Mouse (Mus musculus) midbrain, postnatal 0 days (tissue): ENCODE data around the gene Nipsnap1. TPM values are rescaled to one million over a fixed set of nuclear protein-coding genes. Genes with fewer than 3 reads are reported as not detected.
A peak's percentile ranks its signal among the peaks of the same experiment; 100 is the strongest.

ENCODE experiments used
- ATAC-seq: fragments of 200-750 bp; cut with Nextera tagmentation; 2 replicates; pipeline ENCODE4 v1.8.0; 2017; ENCODE audit warnings: moderate number of reproducible peaks, mild to moderate bottlenecking, moderate TSS enrichment, moderate library complexity; ENCODE audit not compliant: low FRiP score
- DNase-seq: peaks from one replicate; pipeline ENCODE4 v3.0.0-alpha.2; 2015; ENCODE audit warnings: low spot score
- H3K27ac ChIP-seq: fragments of 300-500 bp; sonication (generic); 2 replicates; pipeline ENCODE4 v1.5.1; 2014; ENCODE audit warnings: low read depth, mild to moderate bottlenecking, low read length, mixed read lengths
- H3K27me3 ChIP-seq: fragments of 300-500 bp; sonication (generic); 2 replicates; pipeline ENCODE4 v1.6.1; 2014; ENCODE audit warnings: low read length, control low read depth, mixed read lengths; ENCODE audit not compliant: insufficient read depth
- H3K36me3 ChIP-seq: fragments of 300-500 bp; sonication (generic); 2 replicates; pipeline ENCODE4 v1.6.1; 2014; ENCODE audit warnings: low read length, control low read depth, mixed read lengths; ENCODE audit not compliant: insufficient read depth
- H3K4me1 ChIP-seq: fragments of 300-500 bp; sonication (generic); 2 replicates; pipeline ENCODE4 v1.6.1; 2014; ENCODE audit warnings: mild to moderate bottlenecking, control low read depth, antibody characterized with exemption, low read length, mixed read lengths; ENCODE audit not compliant: insufficient read depth
- H3K4me2 ChIP-seq: fragments of 300-500 bp; sonication (generic); 2 replicates; pipeline ENCODE4 v1.6.1; 2014; ENCODE audit warnings: low read depth, mild to moderate bottlenecking, low read length, mixed read lengths; ENCODE audit not compliant: poor library complexity, severe bottlenecking
- H3K4me3 ChIP-seq: fragments of 300-500 bp; sonication (generic); 2 replicates; pipeline ENCODE4 v1.5.1; 2014; ENCODE audit warnings: low read depth, mild to moderate bottlenecking, low read length, moderate library complexity
- H3K9ac ChIP-seq: fragments of 300-500 bp; sonication (generic); replicated peaks from 2 replicates; pipeline ENCODE4 v1.6.1; 2014; ENCODE audit warnings: mild to moderate bottlenecking, low read length, moderate library complexity, mixed read lengths; ENCODE audit not compliant: poor library complexity, severe bottlenecking
- H3K9me3 ChIP-seq: fragments of 300-500 bp; sonication (generic); 2 replicates; pipeline ENCODE4 v1.6.1; 2016; ENCODE audit warnings: low read length, control low read depth
- CTCF ChIP-seq: IDR thresholded peaks from 2 replicates; pipeline ENCODE4 v1.5.1; 2016; ENCODE audit warnings: antibody characterized with exemption, mild to moderate bottlenecking
- WGBS: fragments of 180-500 bp; shearing (Covaris S2); extraction: QIAGEN DNeasy Blood & Tissue Kit; methylation state at CpG from one replicate; pipeline ENCODE4 v1.1.7; 2014; 5-methylcytosine and 5-hydroxymethylcytosine counted together
- polyA plus RNA-seq: library from polyadenylated mRNA; unstranded; fragments of >200 nt; fragmentation: Nextera tagmentation; extraction: Ambion mirVana; gene quantifications from 2 replicates; pipeline ENCODE4 v1.2.1, GENCODE M21; 2015
- total RNA-seq: library from RNA; depleted of rRNA; stranded (reverse); fragments of >200 nt; gene quantifications from 2 replicates; pipeline ENCODE4 v1.2.3, GENCODE M21; 2014

The Nipsnap1 gene
- total and polyA plus RNA-seq, 2 experiments from 2014 or later, result 130 to 170 TPM

DNA sequence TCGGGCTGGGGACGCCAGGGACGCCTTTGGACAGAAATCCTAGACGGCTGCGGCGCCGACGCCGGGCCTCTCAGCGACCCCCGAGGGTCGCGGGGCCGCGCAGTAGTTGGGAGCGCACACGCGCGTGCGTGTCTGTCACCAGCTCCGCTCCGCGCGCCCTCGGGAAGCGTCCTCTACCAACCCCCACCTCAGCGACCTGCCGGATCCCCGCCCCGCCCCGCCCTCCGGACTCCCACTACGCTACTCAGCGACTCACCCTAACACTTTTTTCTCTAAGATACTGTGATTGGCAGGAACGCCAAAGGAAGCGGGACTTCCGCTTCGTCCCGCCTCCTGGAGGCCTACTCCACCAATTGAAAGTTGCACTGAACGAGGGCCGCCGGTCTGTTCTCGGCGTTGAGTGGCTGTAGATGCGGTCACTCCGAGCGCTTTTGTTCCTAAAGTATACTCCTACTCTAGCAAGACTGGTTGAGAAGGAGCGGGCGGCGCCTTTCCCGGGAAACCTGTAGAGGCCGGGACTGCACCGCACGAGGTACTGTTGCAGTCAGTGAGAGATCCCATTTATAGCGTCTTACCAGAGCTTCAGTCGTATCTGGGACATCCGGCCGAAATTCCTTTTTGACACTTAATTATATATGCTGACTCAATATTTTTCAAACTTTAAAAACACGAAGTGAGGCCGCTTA, 24.4 kb upstream of the Nipsnap1 start, which contains the start of gene Nf2:
TSS of gene Nf2 (minus strand) at position 279 of the 686 bp plus-strand sequence.
- Histone ChIP-seq H3K27ac (0 out of 2 replicates have a peak within 1 kb of the TSS, but pooled peaks have one; percentile 52), H3K27me3 (no peaks in the 10 kb centered on the region), H3K9me3 (no peaks in the 10 kb centered on the region), H3K4me3 (peak within 1 kb of the TSS; percentile 74), H3K4me1 (peaks cover 7% of the 10 kb centered on the region; the same call in 1 of the 2 replicates), H3K9ac (peak within 1 kb of the TSS; percentile 72), H3K36me3 (no peaks in the 10 kb centered on the region), H3K4me2 (peak within 1 kb of the TSS; percentile 69)
- TF ChIP-seq CTCF, result peak; percentile 28
- DNase-seq (peak; percentile 99), ATAC-seq (peak; percentile 100)
- under 1% methylated on average over 50 of the region's 60 CpGs for WGBS

GRCm38 (mm10) chr11:4850404-4850803, 23.3 kb upstream of the Nipsnap1 start:
- no peak overlapping the region for H3K27ac ChIP-seq
- H3K4me1 ChIP-seq, result peaks cover 7% of the 10 kb centered on the region; the same call in 1 of the 2 replicates
- no peak for ATAC-seq
- no peak for TF ChIP-seq CTCF
- no peaks in the 10 kb centered on the region for H3K27me3 ChIP-seq
- no peak overlapping the region for H3K4me3 ChIP-seq
- 91% methylated on average over 2 of the region's 2 CpGs for WGBS
- H3K9me3 ChIP-seq, result no peaks in the 10 kb centered on the region
- no peak for DNase-seq
- no peaks in the 10 kb centered on the region for H3K36me3 ChIP-seq
- H3K9ac ChIP-seq, result no peak overlapping the region
- H3K4me2 ChIP-seq, result no peak overlapping the region

GRCm38 (mm10) chr11:4853021-4853420, 20.7 kb upstream of the Nipsnap1 start:
- ATAC-seq (no peak), DNase-seq (no peak)
- Histone ChIP-seq H3K27me3 (no peaks in the 10 kb centered on the region), H3K4me1 (peaks cover 1% of the 10 kb centered on the region; the same call in 1 of the 2 replicates), H3K4me2 (no peak overlapping the region), H3K9ac (no peak overlapping the region), H3K27ac (no peak overlapping the region), H3K4me3 (no peak overlapping the region), H3K36me3 (no peaks in the 10 kb centered on the region), H3K9me3 (no peaks in the 10 kb centered on the region)
- TF ChIP-seq CTCF, result no peak

GRCm38 (mm10) chr11:4854181-4854580, 19.6 kb upstream of the Nipsnap1 start:
- no peak overlapping the region for H3K4me2 ChIP-seq
- ATAC-seq, result no peak
- no peak overlapping the region for H3K4me3 ChIP-seq
- no peak for DNase-seq
- H3K27me3 ChIP-seq, result no peaks in the 10 kb centered on the region
- no peak for TF ChIP-seq CTCF
- no peak overlapping the region for H3K27ac ChIP-seq
- H3K36me3 ChIP-seq, result no peaks in the 10 kb centered on the region
- no peaks in the 10 kb centered on the region for H3K9me3 ChIP-seq
- H3K4me1 ChIP-seq, result no peaks in the 10 kb centered on the region
- 84% methylated on average over 5 of the region's 5 CpGs for WGBS
- H3K9ac ChIP-seq, result no peak overlapping the region

GRCm38 (mm10) chr11:4858416-4858815, 15.3 kb upstream of the Nipsnap1 start:
- Histone ChIP-seq H3K36me3 (no peaks in the 10 kb centered on the region), H3K27me3 (no peaks in the 10 kb centered on the region), H3K27ac (no peak overlapping the region), H3K9ac (no peak overlapping the region), H3K9me3 (no peaks in the 10 kb centered on the region), H3K4me1 (no peaks in the 10 kb centered on the region), H3K4me3 (no peak overlapping the region), H3K4me2 (no peak overlapping the region)
- ATAC-seq, result no peak
- no peak for DNase-seq
- TF ChIP-seq CTCF, result no peak
- 64% methylated on average over 2 of the region's 2 CpGs for WGBS

DNA sequence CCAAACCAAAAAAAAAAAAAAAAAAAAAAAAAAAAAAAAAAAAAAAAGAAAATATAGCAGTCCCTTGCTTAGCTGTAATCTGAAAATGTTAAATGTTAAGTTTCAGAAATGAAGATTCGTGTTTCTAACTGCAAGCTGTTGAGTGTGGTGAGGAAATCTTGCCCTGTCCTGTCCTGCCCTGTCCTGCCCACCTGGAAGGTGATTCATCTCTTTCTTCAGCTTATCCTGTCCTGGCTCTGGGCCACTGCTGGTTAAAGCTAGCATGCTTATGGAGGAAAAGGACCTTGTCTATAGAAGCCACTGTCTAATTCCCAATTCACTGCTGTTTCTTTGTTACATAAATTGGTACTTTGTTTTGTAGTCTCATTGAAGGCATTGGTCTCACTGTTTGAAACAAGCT, 12.8 kb upstream of the Nipsnap1 start:
- Histone ChIP-seq H3K9me3 (no peaks in the 10 kb centered on the region), H3K27ac (no peak overlapping the region), H3K4me1 (no peaks in the 10 kb centered on the region), H3K36me3 (no peaks in the 10 kb centered on the region), H3K27me3 (no peaks in the 10 kb centered on the region), H3K4me2 (no peak overlapping the region), H3K4me3 (no peak overlapping the region), H3K9ac (no peak overlapping the region)
- DNase-seq (no peak), ATAC-seq (no peak)
- 68% methylated on average over 1 of the region's 1 CpGs for WGBS
- no peak for TF ChIP-seq CTCF
